Mouse (Mus musculus) intestine, embryonic 16.5 days (tissue): Measurements from ENCODE around the gene Agpat1. TPM values are rescaled to one million over a fixed set of nuclear protein-coding genes. Genes with fewer than 3 reads are reported as not detected.

Experiments
- ATAC-seq: fragments of 200-750 bp; cut with Nextera tagmentation; 2 replicates; pipeline ENCODE4 v1.8.0; 2017; ENCODE audit warnings: moderate TSS enrichment, moderate library complexity
- H3K27ac ChIP-seq: fragments of 300-500 bp; sonication (generic); 2 replicates; pipeline ENCODE4 v1.5.1; 2014; ENCODE audit warnings: mild to moderate bottlenecking, low read length
- H3K27me3 ChIP-seq: fragments of 300-500 bp; sonication (generic); replicated peaks from 2 replicates; pipeline ENCODE4 v1.6.1; 2014; ENCODE audit warnings: low read length, control low read depth, mixed read lengths; ENCODE audit not compliant: control insufficient read depth, insufficient read depth
- H3K36me3 ChIP-seq: fragments of 300-500 bp; sonication (generic); 2 replicates; pipeline ENCODE4 v1.6.1; 2014; ENCODE audit warnings: low read length, control low read depth; ENCODE audit not compliant: control insufficient read depth, insufficient read depth
- H3K4me1 ChIP-seq: fragments of 300-500 bp; sonication (generic); 2 replicates; pipeline ENCODE4 v1.6.1; 2014; ENCODE audit warnings: low read length, control low read depth, mixed read lengths; ENCODE audit not compliant: control insufficient read depth, insufficient read depth
- H3K4me2 ChIP-seq: fragments of 300-500 bp; sonication (generic); 2 replicates; pipeline ENCODE4 v1.6.1; 2014; ENCODE audit warnings: low read depth, low read length, control low read depth
- H3K4me3 ChIP-seq: fragments of 300-500 bp; sonication (generic); 2 replicates; pipeline ENCODE4 v1.5.1; 2014; ENCODE audit warnings: mild to moderate bottlenecking, low read length
- H3K9ac ChIP-seq: fragments of 300-500 bp; sonication (generic); 2 replicates; pipeline ENCODE4 v1.6.1; 2014; ENCODE audit warnings: low read depth, low read length
- H3K9me3 ChIP-seq: fragments of 300-500 bp; sonication (generic); 2 replicates; pipeline ENCODE4 v1.6.1; 2016; ENCODE audit warnings: low read length, control low read depth; ENCODE audit not compliant: control insufficient read depth
- WGBS: fragments of 180-500 bp; shearing (Covaris S2); extraction: QIAGEN DNeasy Blood & Tissue Kit; methylation state at CpG from one replicate; pipeline ENCODE4 v1.1.7; 2014; 5-methylcytosine and 5-hydroxymethylcytosine counted together
- polyA plus RNA-seq: library from polyadenylated mRNA; unstranded; fragments of >200 nt; fragmentation: Nextera tagmentation; extraction: Ambion mirVana; gene quantifications from 2 replicates; pipeline ENCODE4 v1.2.1, GENCODE M21; 2015

Agpat1 gene
- polyA plus RNA-seq, 1 experiment from 2014 or later: 61.8 TPM

DNA sequence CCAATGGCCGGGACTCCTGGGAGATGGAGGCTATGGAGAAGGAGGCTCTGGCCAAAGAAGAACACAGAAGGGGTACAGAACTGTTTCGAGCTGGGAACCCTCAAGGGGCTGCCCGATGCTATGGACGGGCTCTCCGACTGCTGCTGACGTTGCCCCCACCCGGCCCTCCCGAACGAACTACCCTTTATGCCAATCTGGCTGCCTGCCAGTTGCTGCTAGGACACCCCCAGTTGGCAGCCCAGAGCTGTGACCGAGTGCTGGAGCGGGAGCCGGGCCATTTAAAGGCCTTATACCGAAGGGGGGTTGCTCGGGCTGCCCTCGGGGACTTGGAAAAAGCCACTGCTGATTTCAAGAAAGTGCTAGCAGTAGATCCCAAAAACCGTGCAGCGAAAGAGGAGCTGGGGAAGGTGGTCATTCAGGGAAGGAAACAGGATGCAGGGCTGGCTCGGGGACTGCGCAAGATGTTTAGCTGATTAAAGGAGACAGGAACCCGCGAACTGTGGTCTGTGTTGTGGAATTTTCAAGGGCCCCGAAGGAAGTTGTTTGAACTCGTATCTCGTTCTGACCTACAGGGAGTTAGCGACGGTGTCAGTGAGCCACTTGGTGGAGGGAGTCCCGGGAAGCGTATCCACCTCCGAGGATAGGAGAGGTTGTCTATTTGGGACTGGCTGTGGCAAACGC is 41.9 kb downstream of the Agpat1 start:
- Histone ChIP-seq H3K27ac (no peak overlapping the region), H3K4me1 (peaks cover 15% of the 10 kb centered on the region), H3K9ac (no peak overlapping the region), H3K4me2 (no peak overlapping the region), H3K27me3 (no peaks in the 10 kb centered on the region), H3K36me3 (no peaks in the 10 kb centered on the region; the same call in 1 of the 2 replicates), H3K9me3 (no peaks in the 10 kb centered on the region), H3K4me3 (no peak overlapping the region)
- ATAC-seq: no peak
- WGBS: 88% methylated on average over 30 of the region's 30 CpGs

DNA sequence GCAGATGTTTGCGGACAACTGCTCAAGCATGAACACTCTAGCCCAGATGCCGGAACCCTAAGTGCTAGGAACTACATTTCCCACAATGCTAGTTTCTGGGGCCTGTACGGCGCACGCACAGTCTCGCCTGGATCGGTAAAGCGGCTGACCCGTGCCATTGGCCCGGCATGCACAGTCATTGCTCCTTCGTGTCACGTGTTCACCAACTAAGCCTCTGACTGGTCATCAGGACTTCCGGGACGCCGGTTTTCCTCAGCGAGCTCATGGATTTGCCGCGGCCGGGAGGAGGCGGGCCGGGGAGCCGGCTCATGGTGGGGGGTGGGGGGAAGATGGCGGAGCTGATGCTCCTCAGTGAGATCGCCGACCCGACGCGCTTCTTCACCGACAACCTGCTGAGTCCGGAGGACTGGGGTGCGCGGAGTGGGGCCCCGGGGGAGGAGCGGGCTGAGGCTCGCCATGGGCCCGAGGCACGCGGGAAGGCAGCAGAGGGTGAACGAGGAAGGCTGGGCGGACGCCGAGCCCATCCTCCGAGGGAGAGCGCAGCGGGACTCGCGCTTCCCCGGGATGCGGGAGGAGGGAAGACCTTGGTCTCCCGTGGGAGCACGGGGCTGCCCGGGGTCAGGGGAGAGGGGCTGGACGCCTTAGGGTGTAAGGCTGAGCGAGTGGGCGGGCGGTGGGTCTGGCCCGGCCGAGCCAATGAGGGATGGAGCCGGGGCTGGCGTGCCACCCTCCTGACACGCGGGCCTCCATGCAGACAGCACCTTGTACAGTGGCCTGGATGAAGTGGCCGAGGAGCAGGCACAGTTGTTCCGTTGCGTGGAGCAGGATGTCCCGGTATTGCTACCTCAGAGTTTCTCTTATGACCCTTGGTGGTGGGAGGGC is 43.1 kb downstream of the Agpat1 start, which contains the start of gene Atf6b:
Gene Atf6b (plus strand): TSS at position 241 of the 882 bp plus-strand sequence.
- under 1% methylated on average over 66 of the region's 66 CpGs for WGBS
- ATAC-seq: peak; percentile 97
- H3K36me3 ChIP-seq: no peaks in the 10 kb centered on the region; the same call in none of the 2 replicates

DNA sequence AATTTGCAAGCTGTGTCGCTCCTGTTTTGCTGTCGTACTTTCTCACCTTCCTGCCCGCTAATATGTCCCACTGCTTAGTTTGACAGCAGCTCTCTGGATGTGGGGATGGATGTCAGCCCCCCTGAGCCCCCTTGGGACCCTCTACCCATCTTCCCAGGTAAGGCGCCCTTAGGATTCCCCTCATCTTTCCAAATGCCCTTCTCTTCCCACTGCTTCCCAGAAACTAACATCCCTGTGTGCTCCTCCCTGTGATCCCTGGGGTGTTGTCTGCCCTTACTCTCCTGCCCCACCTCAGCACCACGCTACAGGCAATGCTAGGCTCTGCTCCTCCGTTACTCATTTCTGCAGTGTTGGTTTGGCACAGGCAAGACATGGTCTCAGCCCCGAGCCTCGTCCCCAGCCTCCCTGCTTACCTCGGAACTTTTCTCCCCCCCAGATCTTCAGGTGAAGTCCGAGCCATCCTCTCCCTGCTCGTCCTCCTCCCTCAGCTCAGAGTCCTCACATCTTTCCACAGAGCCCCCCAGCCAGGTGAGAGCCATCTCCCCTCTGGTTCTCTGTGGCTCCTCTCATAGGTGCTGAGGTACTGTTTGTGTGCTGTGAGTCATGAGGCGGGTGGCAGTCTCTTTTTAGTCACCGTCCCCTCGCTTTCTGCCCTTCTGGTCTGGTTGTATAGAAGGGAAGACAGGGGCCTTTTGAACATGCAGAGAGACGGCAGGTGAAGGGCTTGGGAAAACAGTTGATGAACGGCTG is 44.3 kb downstream of the Agpat1 start:
- Histone ChIP-seq H3K27ac (no peak overlapping the region), H3K27me3 (no peaks in the 10 kb centered on the region), H3K9me3 (no peaks in the 10 kb centered on the region), H3K4me1 (peaks cover 15% of the 10 kb centered on the region), H3K36me3 (no peaks in the 10 kb centered on the region; the same call in none of the 2 replicates), H3K9ac (peak overlapping the region; percentile 91; the same call in 1 of the 2 replicates), H3K4me2 (peak overlapping the region; percentile 91), H3K4me3 (peak overlapping the region; percentile 100; the same call in 1 of the 2 replicates)
- WGBS: 85% methylated on average over 16 of the region's 16 CpGs
- ATAC-seq: no peak

More for the DNA sequence above, 43.1 kb downstream of the Agpat1 start, which contains the start of gene Atf6b:
- H3K9ac ChIP-seq: peak within 1 kb of the TSS; percentile 91
- peak within 1 kb of the TSS; percentile 43; the same call in 1 of the 2 replicates for H3K27ac ChIP-seq
- no peaks in the 10 kb centered on the region for H3K9me3 ChIP-seq
- H3K4me2 ChIP-seq: peak within 1 kb of the TSS; percentile 91
- H3K27me3 ChIP-seq: no peaks in the 10 kb centered on the region
- H3K4me1 ChIP-seq: peaks cover 15% of the 10 kb centered on the region
- H3K4me3 ChIP-seq: peak within 1 kb of the TSS; percentile 100

GRCm38 (mm10) chr17:34649106-34649864 is 45.2 kb downstream of the Agpat1 start:
- no peak overlapping the region for H3K4me3 ChIP-seq
- no peak for ATAC-seq
- no peak overlapping the region for H3K9ac ChIP-seq
- H3K27me3 ChIP-seq: no peaks in the 10 kb centered on the region
- H3K4me1 ChIP-seq: peaks cover 15% of the 10 kb centered on the region
- 87% methylated on average over 18 of the region's 18 CpGs for WGBS
- H3K36me3 ChIP-seq: no peaks in the 10 kb centered on the region; the same call in none of the 2 replicates
- no peak overlapping the region for H3K4me2 ChIP-seq
- no peaks in the 10 kb centered on the region for H3K9me3 ChIP-seq
- no peak overlapping the region for H3K27ac ChIP-seq

- no peaks in the 10 kb centered on the region for H3K27me3 ChIP-seq
- peaks cover 19% of the 10 kb centered on the region for H3K4me1 ChIP-seq
- no peaks in the 10 kb centered on the region for H3K9me3 ChIP-seq
- H3K36me3 ChIP-seq: no peaks in the 10 kb centered on the region; the same call in none of the 2 replicates
- H3K9ac ChIP-seq: no peak overlapping the region
- ATAC-seq: no peak
- H3K27ac ChIP-seq: no peak overlapping the region
- WGBS: 93% methylated on average over 14 of the region's 14 CpGs
- no peak overlapping the region for H3K4me2 ChIP-seq
- no peak overlapping the region for H3K4me3 ChIP-seq
Measured at GRCm38 (mm10) chr17:34650781-34651180, 46.7 kb downstream of the Agpat1 start.

GRCm38 (mm10) chr17:34651507-34652221 is 47.6 kb downstream of the Agpat1 start:
- H3K27ac ChIP-seq: no peak overlapping the region
- H3K4me3 ChIP-seq: no peak overlapping the region
- peaks cover 27% of the 10 kb centered on the region for H3K4me1 ChIP-seq
- H3K4me2 ChIP-seq: no peak overlapping the region
- H3K36me3 ChIP-seq: no peaks in the 10 kb centered on the region; the same call in none of the 2 replicates
- no peak for ATAC-seq
- no peaks in the 10 kb centered on the region for H3K9me3 ChIP-seq
- H3K27me3 ChIP-seq: no peaks in the 10 kb centered on the region
- H3K9ac ChIP-seq: no peak overlapping the region
- 40% methylated on average over 19 of the region's 19 CpGs for WGBS

GRCm38 (mm10) chr17:34652546-34652945 is 48.5 kb downstream of the Agpat1 start:
- Histone ChIP-seq H3K27ac (no peak overlapping the region), H3K4me3 (no peak overlapping the region), H3K4me2 (no peak overlapping the region), H3K9ac (no peak overlapping the region), H3K9me3 (no peaks in the 10 kb centered on the region), H3K36me3 (no peaks in the 10 kb centered on the region; the same call in none of the 2 replicates), H3K4me1 (peaks cover 30% of the 10 kb centered on the region), H3K27me3 (no peaks in the 10 kb centered on the region)
- ATAC-seq: no peak
- 87% methylated on average over 10 of the region's 10 CpGs for WGBS

DNA sequence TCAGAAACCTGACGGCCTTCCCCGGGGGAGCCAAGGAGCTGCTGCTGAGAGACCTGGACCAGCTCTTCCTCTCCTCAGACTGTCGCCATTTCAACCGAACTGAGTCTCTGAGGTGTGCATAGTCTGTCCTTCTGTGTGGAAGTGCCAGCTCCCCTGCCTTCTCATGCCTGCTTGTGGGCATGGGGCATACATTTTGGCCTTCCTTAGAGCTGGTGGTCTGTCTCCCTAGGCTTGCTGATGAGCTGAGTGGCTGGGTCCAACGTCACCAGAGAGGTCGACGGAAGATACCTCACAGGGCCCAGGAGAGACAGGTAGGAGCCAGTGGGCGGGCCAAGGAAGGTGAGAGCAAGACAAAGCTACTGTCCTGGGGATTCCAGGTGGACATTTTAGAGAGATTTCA is 48.9 kb downstream of the Agpat1 start:
- no peaks in the 10 kb centered on the region for H3K9me3 ChIP-seq
- WGBS: 91% methylated on average over 8 of the region's 8 CpGs
- no peak for ATAC-seq
- no peak overlapping the region for H3K4me3 ChIP-seq
- H3K36me3 ChIP-seq: no peaks in the 10 kb centered on the region; the same call in none of the 2 replicates
- peaks cover 25% of the 10 kb centered on the region for H3K4me1 ChIP-seq
- H3K4me2 ChIP-seq: no peak overlapping the region
- H3K27me3 ChIP-seq: no peaks in the 10 kb centered on the region
- H3K9ac ChIP-seq: no peak overlapping the region
- H3K27ac ChIP-seq: no peak overlapping the region
